Mouse (Mus musculus): ENCODE measurements around the gene Iyd.

The Iyd gene

DNA sequence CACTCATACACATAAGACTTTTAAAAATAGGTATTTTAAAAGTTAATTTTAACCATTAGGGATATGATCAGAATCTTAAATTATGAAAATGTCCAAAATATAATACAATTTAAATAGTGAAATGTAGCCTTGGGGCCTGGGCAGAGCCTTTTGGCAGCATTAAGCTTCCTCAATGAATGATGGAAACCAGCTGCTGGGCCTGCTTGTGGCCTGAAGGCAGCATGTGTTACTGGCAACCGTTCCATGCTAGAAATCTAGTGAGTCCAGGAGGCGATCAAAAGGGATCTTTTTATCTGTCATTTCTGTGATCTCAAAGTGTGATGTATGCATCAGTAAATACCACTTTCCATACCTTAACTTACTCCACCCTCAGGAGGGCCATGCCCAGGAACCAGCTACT lies 9.3 kb downstream of the Iyd start:
- DNase-seq (ENCODE audit: low read depth, low spot score): peak; percentile 17

DNA sequence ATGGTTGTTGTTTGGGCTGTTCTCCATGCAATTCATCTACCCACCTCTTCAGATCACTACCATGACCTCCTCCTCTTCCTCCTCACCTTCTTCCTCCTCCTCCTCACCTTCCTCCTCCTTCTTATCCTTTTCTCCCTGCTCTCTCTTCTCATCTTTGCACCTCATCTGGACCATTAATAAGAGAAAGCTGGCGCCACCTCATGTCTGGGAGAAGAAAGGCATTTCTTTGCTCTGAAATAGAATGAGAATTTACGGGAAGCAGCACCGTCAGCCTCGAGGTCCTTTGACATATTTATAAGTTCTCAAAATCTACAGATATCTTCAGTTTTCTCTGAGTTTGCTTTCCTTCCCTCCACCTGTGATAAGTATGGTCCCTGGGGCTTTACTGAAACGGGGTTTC lies 15.1 kb downstream of the Iyd start:
- DNase-seq (ENCODE audit: low read depth, low spot score): no peak

DNA sequence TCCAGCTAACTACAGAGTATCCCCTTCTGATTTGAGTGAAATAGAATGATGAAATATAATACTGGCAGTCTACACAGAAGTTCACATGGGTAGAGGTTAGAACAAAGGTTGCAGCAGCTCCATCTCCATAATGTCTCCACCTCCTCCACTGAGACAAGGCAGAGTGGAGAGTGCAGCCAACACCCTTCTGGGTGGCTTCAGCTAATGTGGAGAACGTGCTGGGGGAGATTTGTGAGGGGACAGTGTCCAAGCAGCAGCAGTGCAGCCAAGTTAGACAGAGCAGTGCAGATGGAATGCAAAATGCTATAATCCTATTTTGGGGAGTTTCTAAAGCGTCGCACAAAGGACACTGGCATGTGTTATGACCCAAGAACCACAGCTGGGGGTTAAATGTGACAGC lies 16.5 kb downstream of the Iyd start:
- DNase-seq (ENCODE audit: low read depth, low spot score): no peak

DNA sequence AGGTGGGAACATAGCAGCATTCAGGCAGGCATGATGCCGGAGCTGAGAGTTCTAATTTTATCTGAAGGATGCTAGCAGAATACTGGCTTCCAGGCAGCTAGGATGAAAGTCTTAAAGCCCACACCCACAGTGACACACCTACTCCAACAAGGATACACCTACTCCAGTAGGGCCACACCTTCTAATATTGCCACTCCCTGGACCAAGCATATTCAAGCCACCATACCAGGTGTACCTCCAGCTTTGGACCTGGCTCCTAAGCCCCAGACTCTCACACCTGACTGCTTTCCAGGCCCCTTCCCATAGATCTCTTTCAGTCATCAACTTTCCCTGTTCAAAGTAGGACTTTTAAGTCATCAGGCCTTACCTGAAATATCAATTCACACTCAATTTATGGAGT lies 19.1 kb downstream of the Iyd start:
- no peak for DNase-seq (ENCODE audit: low read depth, low spot score)

DNA sequence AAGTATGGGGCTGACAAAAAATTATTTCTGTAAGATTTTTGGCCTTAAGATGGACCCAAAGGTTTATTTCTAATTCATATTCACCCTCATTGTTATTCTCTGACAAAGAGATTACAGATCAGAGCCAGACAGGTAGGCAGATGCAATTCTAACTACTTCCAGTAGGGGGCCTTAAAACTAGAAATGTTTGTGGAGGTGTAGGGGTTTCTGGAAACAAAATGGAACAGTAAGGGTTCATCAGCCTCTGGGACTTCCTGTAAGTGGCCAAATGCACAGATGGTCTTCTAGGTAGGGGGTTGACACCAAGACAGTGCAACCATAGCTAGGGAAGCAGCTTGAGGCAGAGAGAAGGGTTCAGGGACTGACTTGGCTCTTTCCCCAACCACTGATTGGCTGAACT lies 22.1 kb downstream of the Iyd start:
- no peak for DNase-seq (ENCODE audit: low read depth, low spot score)

DNA sequence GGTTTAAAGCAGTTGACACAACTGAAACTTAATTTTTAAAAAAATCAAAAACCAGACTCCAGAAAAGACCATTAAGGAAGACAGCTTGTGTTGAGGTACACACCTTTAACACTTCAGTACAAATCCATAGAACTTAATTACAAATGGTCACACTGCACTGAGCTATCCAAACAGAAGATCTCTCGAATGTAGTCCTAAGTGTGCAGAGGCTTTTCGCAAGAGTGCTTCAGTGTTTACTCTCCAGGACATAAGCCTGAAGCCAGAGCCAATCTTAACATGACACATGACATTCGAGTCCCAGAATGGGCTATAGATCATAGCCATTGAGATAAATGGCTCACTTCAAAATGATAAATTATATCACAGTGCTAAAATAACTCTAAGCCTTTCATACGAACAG lies 25.1 kb downstream of the Iyd start:
- DNase-seq (ENCODE audit: low read depth, low spot score): no peak

DNA sequence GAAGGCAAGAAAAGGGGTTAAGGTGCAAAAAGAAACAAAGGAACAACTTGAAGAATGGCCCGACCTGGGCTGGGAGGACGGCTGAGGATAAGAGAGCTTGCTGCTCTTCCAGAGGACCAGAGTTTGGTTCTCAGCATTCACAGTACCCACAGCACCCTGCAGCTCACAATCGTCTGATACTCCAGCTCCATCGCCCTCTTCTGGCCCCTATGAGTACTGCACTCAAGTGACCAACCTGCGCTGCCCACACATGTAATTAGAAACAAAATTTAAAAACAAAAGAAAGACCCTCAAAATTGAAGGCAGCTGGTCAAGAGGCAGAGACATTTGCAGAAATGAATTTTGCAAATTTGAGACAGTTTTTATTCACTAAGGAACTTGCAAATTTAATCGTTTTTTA lies 27.8 kb downstream of the Iyd start:
- DNase-seq (ENCODE audit: low read depth, low spot score): no peak

DNA sequence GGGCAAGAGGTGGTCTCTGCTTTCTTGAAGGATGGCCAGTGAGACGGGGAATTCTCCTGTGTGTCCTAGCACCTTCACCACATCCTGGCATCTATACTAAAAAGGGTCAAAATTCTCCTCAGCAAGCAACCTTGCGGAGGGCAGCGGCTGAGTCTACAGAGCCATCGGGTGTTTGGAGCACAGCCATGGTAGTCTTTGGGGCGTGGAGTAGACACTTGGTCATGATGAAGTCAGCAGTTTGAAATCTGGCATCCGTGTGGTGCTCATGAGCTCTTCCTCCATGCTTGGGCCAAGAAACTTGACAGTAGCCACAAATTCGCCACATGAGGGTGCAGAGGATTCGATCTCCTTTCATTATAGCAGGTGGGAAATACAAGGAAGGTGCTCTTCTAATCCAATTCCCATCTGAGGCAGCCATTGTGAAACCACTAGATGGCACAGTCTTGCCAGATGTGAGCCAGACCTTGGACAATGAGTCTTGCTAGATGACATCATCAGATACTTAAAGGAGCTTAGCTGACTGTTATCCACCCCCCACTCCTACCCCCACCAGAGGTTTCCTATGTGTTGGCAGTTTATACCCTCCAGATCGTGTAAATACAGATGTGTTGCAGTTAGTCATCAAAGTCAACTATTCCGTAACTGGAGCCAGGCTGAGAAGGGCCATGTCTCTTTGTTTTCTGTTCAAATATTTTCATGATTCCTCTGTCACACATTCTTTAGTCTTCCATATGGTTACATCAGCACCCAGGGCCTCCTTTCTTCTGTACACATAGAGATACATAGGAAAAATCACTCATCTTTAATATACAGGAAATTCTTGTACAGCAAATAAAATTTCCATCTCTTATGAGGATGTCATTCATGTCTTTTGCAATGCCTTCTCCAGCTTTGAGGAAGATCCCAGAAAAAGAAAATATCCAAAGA lies 32.9 kb downstream of the Iyd start:
- DNase-seq (ENCODE audit: low read depth, low spot score): peak; percentile 28

DNA sequence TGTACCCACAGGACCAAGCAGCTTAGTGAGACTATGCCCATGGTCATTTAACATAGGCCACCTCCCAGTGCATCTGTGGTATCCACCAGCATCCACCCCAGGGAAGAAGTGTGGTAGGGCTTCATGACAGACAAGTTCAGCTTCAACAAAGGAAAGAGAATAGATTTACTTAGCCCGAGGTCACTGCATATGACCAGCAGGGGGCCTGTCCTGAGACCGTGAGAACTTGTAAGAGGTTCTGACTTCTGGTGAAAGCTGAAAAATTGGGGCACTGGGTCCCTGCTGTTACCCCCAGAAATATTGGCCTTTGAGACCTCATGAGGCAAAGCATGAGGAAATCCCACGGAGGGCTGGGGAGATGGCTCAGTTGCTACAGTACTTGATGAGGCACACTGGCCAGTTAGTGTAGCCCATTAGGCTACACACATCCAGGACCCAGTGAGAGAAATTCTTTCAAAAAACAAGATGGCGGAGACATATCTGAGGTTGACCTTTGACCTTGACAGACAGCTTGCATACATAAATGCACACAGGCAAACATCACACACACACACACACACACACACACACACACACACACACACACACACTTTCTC lies 34.0 kb downstream of the Iyd start:
- DNase-seq (ENCODE audit: low read depth, low spot score): peak; percentile 10

DNA sequence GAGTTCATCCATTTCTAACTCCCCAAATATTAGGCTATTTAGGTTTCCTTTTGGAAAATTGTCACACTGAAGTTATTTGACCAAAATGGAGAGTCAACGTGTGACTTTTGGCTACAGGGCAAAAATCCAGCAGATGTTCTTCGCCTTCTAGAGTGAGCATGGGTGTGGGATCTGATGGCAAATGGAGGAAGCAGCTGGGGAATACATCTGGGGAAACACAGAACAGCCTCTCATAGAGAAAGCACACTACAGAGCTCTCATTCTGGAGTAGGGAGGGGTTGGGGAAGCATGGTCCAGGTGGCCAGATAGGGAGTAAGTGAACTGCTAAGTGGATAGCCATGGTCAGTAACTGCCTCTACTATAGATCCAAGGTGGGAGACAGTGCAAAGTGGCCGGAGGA lies 50.6 kb downstream of the Iyd start:
- no peak for DNase-seq (ENCODE audit: low read depth, low spot score)

DNA sequence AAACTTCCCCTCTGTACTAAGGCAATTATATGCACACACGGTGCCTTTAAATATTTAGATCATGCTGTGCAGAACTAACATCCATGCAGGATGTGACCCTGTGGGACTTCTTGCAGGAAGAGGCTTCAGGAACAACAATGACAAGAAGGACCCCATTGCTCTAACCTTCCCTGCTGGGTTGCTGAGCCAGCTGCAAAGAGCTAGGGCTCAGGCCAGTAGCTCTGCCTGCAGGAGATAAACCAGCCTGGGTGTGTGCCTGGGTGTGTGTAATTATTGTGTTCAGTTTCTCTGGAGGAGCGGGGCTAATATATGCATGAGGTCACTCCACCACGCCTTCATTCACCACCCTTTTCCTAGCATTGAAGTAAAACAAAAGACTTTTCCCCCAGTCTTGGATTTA lies 51.8 kb downstream of the Iyd start:
- DNase-seq (ENCODE audit: low read depth, low spot score): no peak

DNA sequence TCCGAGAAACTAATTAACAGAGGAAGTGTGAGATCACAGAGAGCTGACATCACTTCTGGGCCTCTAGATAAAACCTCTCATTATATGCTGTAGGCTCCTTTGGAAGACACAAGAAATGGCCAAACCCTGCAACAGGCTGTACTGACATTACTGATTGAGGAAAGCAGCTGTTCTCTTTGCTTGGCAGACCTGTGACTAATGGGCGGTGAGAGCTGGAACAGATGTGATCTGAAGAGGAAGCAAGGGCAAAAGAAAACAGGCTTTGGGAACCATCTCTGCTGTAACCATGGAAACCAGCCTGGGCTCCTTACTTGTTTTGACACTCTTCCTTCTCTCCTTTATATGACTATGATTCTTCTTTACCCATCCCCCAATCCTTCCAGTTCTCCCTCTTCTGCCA lies 56.7 kb downstream of the Iyd start:
- peak; percentile 23 for DNase-seq (ENCODE audit: low read depth, low spot score)

DNA sequence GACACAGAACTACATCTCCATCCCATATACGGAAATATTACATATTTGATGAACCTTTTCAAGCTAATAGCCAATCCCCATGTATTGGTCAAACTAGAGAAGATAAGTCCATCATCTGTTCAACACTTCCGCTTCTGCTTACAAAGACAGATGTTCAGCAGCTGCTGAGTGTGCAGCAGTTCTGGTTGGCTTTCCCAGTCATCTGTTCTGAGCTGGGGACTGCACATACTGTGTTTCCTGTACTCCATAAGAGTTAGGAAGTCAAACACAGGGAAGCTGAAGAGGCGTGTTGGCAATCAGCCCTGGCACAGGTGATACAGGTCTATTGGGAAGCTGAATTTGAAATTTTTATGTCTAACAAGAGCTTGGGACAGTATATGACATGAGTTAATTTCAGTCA lies 57.7 kb downstream of the Iyd start:
- DNase-seq (ENCODE audit: low read depth, low spot score): no peak
